Mouse (Mus musculus) erythroblast, embryonic 14.5 days (primary cell): ENCODE data around the gene Snx11. TPM values are rescaled to one million over a fixed set of nuclear protein-coding genes. Genes with fewer than 3 reads are reported as not detected.

Experiments
- H3K27me3 ChIP-seq: 2 replicates; pipeline ENCODE4 v1.6.1; 2012; ENCODE audit warnings: inconsistent platforms; ENCODE audit not compliant: control insufficient read depth
- H3K36me3 ChIP-seq: 2 replicates; pipeline ENCODE4 v1.6.1; 2012; ENCODE audit warnings: mild to moderate bottlenecking, inconsistent platforms; ENCODE audit not compliant: control insufficient read depth
- H3K4me1 ChIP-seq: 2 replicates; pipeline ENCODE4 v1.6.1; 2012; ENCODE audit warnings: inconsistent platforms; ENCODE audit not compliant: control insufficient read depth
- H3K4me3 ChIP-seq: replicated peaks from 2 replicates; pipeline ENCODE3; 2012; ENCODE audit warnings: moderate library complexity, mild to moderate bottlenecking, inconsistent platforms
- H3K9me3 ChIP-seq: 2 replicates; pipeline ENCODE4 v1.6.1; 2012; ENCODE audit warnings: low read length, inconsistent platforms, mixed read lengths; ENCODE audit not compliant: control insufficient read depth
- GATA1 ChIP-seq: IDR thresholded peaks from 2 replicates; pipeline ENCODE4 v1.6.1; 2012; ENCODE audit warnings: low read length, inconsistent platforms, mixed read lengths
- TAL1 ChIP-seq: IDR thresholded peaks from 3 replicates; pipeline ENCODE4 v1.6.1; 2012; ENCODE audit warnings: low read length, inconsistent platforms, mixed read lengths
- polyA plus RNA-seq: library from polyadenylated mRNA; stranded (reverse); fragments of >175 nt; gene quantifications from 2 replicates; pipeline ENCODE4 v1.2.3, GENCODE M21; 2012

Gene Snx11
- polyA plus RNA-seq, 1 experiment, result 1.4 TPM

- Histone ChIP-seq H3K4me1 (no peaks in the 10 kb centered on the region), H3K9me3 (no peaks in the 10 kb centered on the region), H3K27me3 (no peaks in the 10 kb centered on the region), H3K4me3 (no peak overlapping the region), H3K36me3 (peaks cover 62% of the 10 kb centered on the region)
- TF ChIP-seq GATA1 (no peak), TAL1 (no peak)
Measured at GRCm38 (mm10) chr11:96768240-96768639, 9.1 kb downstream of the Snx11 start.

- peaks cover 50% of the 10 kb centered on the region for H3K36me3 ChIP-seq
- TF ChIP-seq TAL1 (no peak), GATA1 (no peak)
- H3K27me3 ChIP-seq, result no peaks in the 10 kb centered on the region
- no peaks in the 10 kb centered on the region for H3K9me3 ChIP-seq
- H3K4me3 ChIP-seq, result no peak overlapping the region
- no peaks in the 10 kb centered on the region for H3K4me1 ChIP-seq
Measured at GRCm38 (mm10) chr11:96767096-96767495, 10.3 kb downstream of the Snx11 start.

GRCm38 (mm10) chr11:96766555-96766954, 10.8 kb downstream of the Snx11 start:
- TF ChIP-seq TAL1 (no peak), GATA1 (no peak)
- no peak overlapping the region for H3K4me3 ChIP-seq
- H3K36me3 ChIP-seq, result peaks cover 45% of the 10 kb centered on the region
- no peaks in the 10 kb centered on the region for H3K4me1 ChIP-seq
- no peaks in the 10 kb centered on the region for H3K27me3 ChIP-seq
- H3K9me3 ChIP-seq, result no peaks in the 10 kb centered on the region

- no peak for TF ChIP-seq GATA1
- no peak for TF ChIP-seq TAL1
- H3K36me3 ChIP-seq, result peaks cover 36% of the 10 kb centered on the region
- H3K4me3 ChIP-seq, result no peak overlapping the region
- no peaks in the 10 kb centered on the region for H3K4me1 ChIP-seq
- H3K9me3 ChIP-seq, result no peaks in the 10 kb centered on the region
- no peaks in the 10 kb centered on the region for H3K27me3 ChIP-seq
Measured at GRCm38 (mm10) chr11:96765645-96766044, 11.7 kb downstream of the Snx11 start.

- TF ChIP-seq GATA1, result no peak
- no peak for TF ChIP-seq TAL1
- H3K27me3 ChIP-seq, result no peaks in the 10 kb centered on the region
- H3K4me1 ChIP-seq, result no peaks in the 10 kb centered on the region
- peaks cover 26% of the 10 kb centered on the region for H3K36me3 ChIP-seq
- H3K4me3 ChIP-seq, result no peak overlapping the region
- no peaks in the 10 kb centered on the region for H3K9me3 ChIP-seq
Measured at GRCm38 (mm10) chr11:96764511-96765350, 12.6 kb downstream of the Snx11 start.

GRCm38 (mm10) chr11:96762742-96763470, 14.5 kb downstream of the Snx11 start:
- Histone ChIP-seq H3K27me3 (no peaks in the 10 kb centered on the region), H3K9me3 (no peaks in the 10 kb centered on the region), H3K36me3 (peaks cover 9% of the 10 kb centered on the region), H3K4me1 (no peaks in the 10 kb centered on the region), H3K4me3 (no peak overlapping the region)
- TF ChIP-seq TAL1, result no peak
- no peak for TF ChIP-seq GATA1

- no peak for TF ChIP-seq GATA1
- TF ChIP-seq TAL1, result no peak
- no peak overlapping the region for H3K4me3 ChIP-seq
- no peaks in the 10 kb centered on the region for H3K27me3 ChIP-seq
Measured at GRCm38 (mm10) chr11:96761984-96762383, 15.4 kb downstream of the Snx11 start.

GRCm38 (mm10) chr11:96760042-96760441, 17.3 kb downstream of the Snx11 start:
- Histone ChIP-seq H3K36me3 (no peaks in the 10 kb centered on the region), H3K4me1 (no peaks in the 10 kb centered on the region), H3K9me3 (no peaks in the 10 kb centered on the region), H3K4me3 (no peak overlapping the region), H3K27me3 (no peaks in the 10 kb centered on the region)
- no peak for TF ChIP-seq GATA1
- TF ChIP-seq TAL1, result no peak

More at GRCm38 (mm10) chr11:96761984-96762383, 15.4 kb downstream of the Snx11 start:
- Histone ChIP-seq H3K9me3 (no peaks in the 10 kb centered on the region), H3K36me3 (peaks cover 1% of the 10 kb centered on the region; the same call in 1 of the 2 replicates), H3K4me1 (no peaks in the 10 kb centered on the region)

- no peak overlapping the region for H3K4me3 ChIP-seq
- no peak for TF ChIP-seq TAL1
- TF ChIP-seq GATA1, result no peak
- H3K4me1 ChIP-seq, result no peaks in the 10 kb centered on the region
- H3K27me3 ChIP-seq, result no peaks in the 10 kb centered on the region
- H3K9me3 ChIP-seq, result no peaks in the 10 kb centered on the region
- H3K36me3 ChIP-seq, result no peaks in the 10 kb centered on the region
Measured at GRCm38 (mm10) chr11:96758402-96758801, 19.0 kb downstream of the Snx11 start.
